Mouse (Mus musculus): ENCODE measurements around the gene Ptms. TPM values are rescaled to one million over a fixed set of nuclear protein-coding genes. Genes with fewer than 3 reads are reported as not detected.

The Ptms gene
- polyA plus RNA-seq, 1 experiment = 1,462 TPM

DNA sequence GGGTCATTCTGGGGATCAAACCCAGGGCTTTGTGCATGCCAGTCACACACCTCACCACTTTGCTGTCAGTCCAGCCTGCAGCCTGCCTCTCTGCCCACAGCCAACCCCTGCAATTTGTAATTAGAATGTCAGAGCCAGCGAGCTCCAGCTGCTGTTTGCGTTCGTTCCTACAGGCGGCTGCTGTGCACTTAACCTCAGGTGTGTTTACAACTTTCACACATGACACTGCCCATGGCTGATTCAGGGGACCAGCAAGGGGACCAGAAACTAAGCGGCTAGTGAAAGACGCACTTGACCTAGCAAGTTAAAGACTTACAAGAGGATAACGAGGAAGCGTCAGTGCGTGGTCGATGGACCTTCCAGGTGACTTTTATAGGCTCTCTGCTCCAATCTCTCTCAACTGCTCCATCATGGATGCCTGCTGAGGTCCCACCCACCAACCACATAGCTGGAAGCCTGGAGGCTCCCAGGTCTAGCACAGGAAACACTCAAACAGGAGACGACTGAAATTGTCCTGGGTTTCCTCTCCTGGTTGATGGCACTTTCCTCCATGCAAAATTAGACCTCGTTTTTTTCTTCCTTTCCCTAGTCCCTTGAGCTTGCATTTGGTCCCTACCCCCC lies 5.4 kb upstream of the Ptms start:
- H3K4me2 ChIP-seq (ENCODE audit: low read depth) = peak overlapping the region; percentile 32
- no peak overlapping the region for H3K4me3 ChIP-seq
- H3K27me3 ChIP-seq (ENCODE audit: control insufficient read depth, insufficient read depth, insufficient read length) = no peaks in the 10 kb centered on the region
- no peaks in the 10 kb centered on the region for H3K79me2 ChIP-seq (ENCODE audit: control insufficient read depth, insufficient read depth)
- TF ChIP-seq MAX (IDR thresholded peaks at IDR 0.05; ENCODE audit: low read depth) = no peak
- no peak for TF ChIP-seq TCF12 (IDR thresholded peaks at IDR 0.05; ENCODE audit: insufficient read depth, poor library complexity, severe bottlenecking)
- H3K36me3 ChIP-seq (ENCODE audit: control insufficient read depth, insufficient read depth) = no peaks in the 10 kb centered on the region
- H3ac ChIP-seq (ENCODE audit: control insufficient read depth, insufficient read length) = no peak overlapping the region

DNA sequence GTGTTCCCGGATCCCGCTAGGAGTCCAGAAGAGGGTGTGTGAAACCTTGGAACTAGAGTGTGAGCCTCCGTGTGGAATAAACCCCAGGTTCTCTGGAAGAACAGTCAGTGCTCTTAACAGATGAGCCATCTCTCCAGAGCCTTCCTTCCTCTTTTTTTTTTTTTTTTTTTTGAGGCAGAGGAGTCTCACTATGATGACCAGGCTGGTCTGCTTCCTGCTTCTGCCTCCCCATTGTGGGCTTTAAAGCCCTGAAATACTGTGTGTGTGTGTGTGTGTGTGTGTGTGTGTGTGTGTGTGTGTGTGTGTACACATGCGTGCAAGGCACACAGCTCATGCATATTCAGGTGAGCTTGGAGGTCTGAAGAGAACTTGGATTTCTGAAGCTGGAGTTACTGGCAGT lies 1.6 kb upstream of the Ptms start:
- no peak overlapping the region for H3K4me2 ChIP-seq (ENCODE audit: low read depth)
- H3K27me3 ChIP-seq (ENCODE audit: control insufficient read depth, insufficient read depth, insufficient read length) = no peaks in the 10 kb centered on the region
- H3K4me3 ChIP-seq = no peak overlapping the region
- TF ChIP-seq E2F4 (IDR thresholded peaks at IDR 0.05; ENCODE audit: insufficient read depth) (no peak), USF1 (IDR thresholded peaks at IDR 0.05; ENCODE audit: low read depth) (no peak)
- peaks cover 5% of the 10 kb centered on the region for H3K79me2 ChIP-seq (ENCODE audit: control insufficient read depth, insufficient read depth)
- no peak overlapping the region for H3ac ChIP-seq (ENCODE audit: control insufficient read depth, insufficient read length)
- no peaks in the 10 kb centered on the region for H3K36me3 ChIP-seq (ENCODE audit: control insufficient read depth, insufficient read depth)

DNA sequence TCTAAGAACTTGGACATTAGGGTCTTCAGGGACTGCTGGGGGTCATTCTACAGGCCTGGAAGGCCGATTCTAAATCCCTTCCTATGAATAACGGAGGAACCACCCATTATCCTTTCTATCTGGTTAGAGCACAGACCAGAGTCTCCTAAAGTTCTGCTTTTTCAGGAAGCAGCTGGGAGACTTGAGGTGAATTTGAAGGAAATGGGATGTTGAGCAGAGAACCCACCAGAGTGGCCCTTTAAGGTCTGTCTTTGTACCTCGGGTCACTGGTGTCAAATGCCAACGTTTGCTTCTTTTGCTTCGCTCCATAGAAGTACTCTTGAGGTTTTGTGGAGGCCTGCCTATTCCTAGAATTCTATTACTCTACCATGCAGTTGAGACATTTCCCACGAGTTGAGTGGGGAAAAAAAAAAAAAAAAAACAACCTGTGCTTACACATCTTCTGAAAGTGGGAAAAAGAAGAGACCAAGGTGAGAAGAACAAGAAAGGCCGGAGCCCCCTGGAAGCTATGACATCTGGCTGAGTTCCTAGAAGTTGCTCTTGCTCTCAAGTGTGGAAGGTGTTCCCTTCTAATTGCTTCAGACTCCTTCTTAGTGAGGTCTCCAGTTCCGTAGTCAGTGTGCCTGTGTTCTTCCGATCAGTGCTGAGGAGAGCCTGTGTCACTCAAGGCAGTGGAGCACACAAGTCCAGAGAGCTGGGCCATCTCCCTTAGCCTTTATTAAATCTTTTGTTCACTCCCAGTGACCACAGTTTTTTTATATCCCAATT lies 599 bp upstream of the Ptms start:
- Histone ChIP-seq H3K27me3 (ENCODE audit: control insufficient read depth, insufficient read depth, insufficient read length) (no peaks in the 10 kb centered on the region), H3K4me3 (no peak overlapping the region), H3K36me3 (ENCODE audit: control insufficient read depth, insufficient read depth) (no peaks in the 10 kb centered on the region), H3K79me2 (ENCODE audit: control insufficient read depth, insufficient read depth) (peaks cover 16% of the 10 kb centered on the region), H3K4me2 (ENCODE audit: low read depth) (peak overlapping the region; percentile 77), H3ac (ENCODE audit: control insufficient read depth, insufficient read length) (no peak overlapping the region)
- TF ChIP-seq POLR2AphosphoS2 (IDR thresholded peaks at IDR 0.05; ENCODE audit: insufficient read length, low read depth) = no peak
- TF ChIP-seq TCF12 (IDR thresholded peaks at IDR 0.05; ENCODE audit: insufficient read depth, poor library complexity, severe bottlenecking) = no peak
- TF ChIP-seq POLR2A (IDR thresholded peaks at IDR 0.05; ENCODE audit: insufficient read length, low read depth) = no peak
- TF ChIP-seq E2F4 (IDR thresholded peaks at IDR 0.05; ENCODE audit: insufficient read depth) = no peak
- no peak for TF ChIP-seq REST (IDR thresholded peaks at IDR 0.05; ENCODE audit: insufficient read depth, insufficient read length)
- no peak for TF ChIP-seq MAX (IDR thresholded peaks at IDR 0.05; ENCODE audit: low read depth)
- TF ChIP-seq TCF3 (IDR thresholded peaks at IDR 0.05; ENCODE audit: insufficient read length, low read depth) = no peak
- no peak for TF ChIP-seq SRF (IDR thresholded peaks at IDR 0.05; ENCODE audit: control insufficient read depth, insufficient read length, low read depth)
- TF ChIP-seq MYOG (IDR thresholded peaks at IDR 0.05; ENCODE audit: control insufficient read depth in 1 of 3, insufficient read depth in 1 of 3, insufficient read length in 2 of 3, low read depth in 2 of 3) = no peak
- TF ChIP-seq USF1 (IDR thresholded peaks at IDR 0.05; ENCODE audit: low read depth) = no peak
- TF ChIP-seq MYOD1 (IDR thresholded peaks at IDR 0.05; ENCODE audit: control insufficient read depth in 1 of 3, insufficient read length in 2 of 3, low read depth in 2 of 3) = no peak
- TF ChIP-seq CEBPB (IDR thresholded peaks at IDR 0.05; ENCODE audit: insufficient read depth, poor library complexity, severe bottlenecking) = no peak

DNA sequence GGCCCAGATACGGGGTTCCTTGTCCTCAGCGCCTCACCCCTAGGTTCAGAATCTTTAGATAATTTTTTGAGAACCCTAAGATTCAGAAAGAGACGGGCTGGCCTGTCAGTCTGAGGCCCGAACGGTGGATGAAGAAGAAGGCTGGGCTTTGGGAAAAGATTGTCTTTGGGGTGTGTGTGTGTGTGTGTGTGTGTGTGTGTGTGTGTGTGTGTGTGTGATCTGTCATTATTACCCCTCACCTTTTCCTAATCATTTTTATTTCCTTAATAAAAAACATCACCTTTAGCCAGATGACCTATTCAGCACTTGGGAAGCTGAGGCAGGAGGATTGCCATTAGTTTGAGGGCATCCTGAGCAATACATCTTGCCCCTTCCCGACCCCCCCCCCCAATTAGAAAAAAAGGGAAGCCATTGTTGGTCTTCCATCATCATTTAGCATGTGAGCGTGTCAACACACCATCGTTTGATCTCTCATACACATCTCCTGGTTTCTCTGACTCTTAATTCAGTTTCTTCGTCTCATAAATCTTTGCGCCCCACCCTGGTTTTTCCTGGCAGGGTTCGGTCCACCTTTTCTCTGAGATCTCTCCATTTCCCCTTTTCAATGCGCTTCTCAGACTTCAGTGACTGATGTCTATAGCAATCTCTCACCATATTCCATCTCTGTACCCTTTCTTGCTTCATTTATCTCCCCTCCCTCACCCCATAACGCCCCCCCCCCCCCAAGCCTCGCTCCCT lies 844 bp downstream of the Ptms start:
- peaks cover 19% of the 10 kb centered on the region for H3K79me2 ChIP-seq (ENCODE audit: control insufficient read depth, insufficient read depth)
- peak overlapping the region; percentile 91 for H3K4me3 ChIP-seq
- no peaks in the 10 kb centered on the region for H3K27me3 ChIP-seq (ENCODE audit: control insufficient read depth, insufficient read depth, insufficient read length)
- H3K36me3 ChIP-seq (ENCODE audit: control insufficient read depth, insufficient read depth) = peaks cover 6% of the 10 kb centered on the region
- H3ac ChIP-seq (ENCODE audit: control insufficient read depth, insufficient read length) = no peak overlapping the region
- no peak for TF ChIP-seq MYOD1 (IDR thresholded peaks at IDR 0.05; ENCODE audit: control insufficient read depth in 1 of 3, insufficient read length in 2 of 3, low read depth in 2 of 3)
- no peak for TF ChIP-seq E2F4 (IDR thresholded peaks at IDR 0.05; ENCODE audit: insufficient read depth)
- TF ChIP-seq SRF (IDR thresholded peaks at IDR 0.05; ENCODE audit: control insufficient read depth, insufficient read length, low read depth) = no peak
- no peak for TF ChIP-seq MAX (IDR thresholded peaks at IDR 0.05; ENCODE audit: low read depth)
- no peak for TF ChIP-seq USF1 (IDR thresholded peaks at IDR 0.05; ENCODE audit: low read depth)
- no peak for TF ChIP-seq POLR2AphosphoS2 (IDR thresholded peaks at IDR 0.05; ENCODE audit: insufficient read length, low read depth)
- no peak for TF ChIP-seq MYOG (IDR thresholded peaks at IDR 0.05; ENCODE audit: control insufficient read depth in 1 of 3, insufficient read depth in 1 of 3, insufficient read length in 2 of 3, low read depth in 2 of 3)
- peak overlapping the region; percentile 77 for H3K4me2 ChIP-seq (ENCODE audit: low read depth)

DNA sequence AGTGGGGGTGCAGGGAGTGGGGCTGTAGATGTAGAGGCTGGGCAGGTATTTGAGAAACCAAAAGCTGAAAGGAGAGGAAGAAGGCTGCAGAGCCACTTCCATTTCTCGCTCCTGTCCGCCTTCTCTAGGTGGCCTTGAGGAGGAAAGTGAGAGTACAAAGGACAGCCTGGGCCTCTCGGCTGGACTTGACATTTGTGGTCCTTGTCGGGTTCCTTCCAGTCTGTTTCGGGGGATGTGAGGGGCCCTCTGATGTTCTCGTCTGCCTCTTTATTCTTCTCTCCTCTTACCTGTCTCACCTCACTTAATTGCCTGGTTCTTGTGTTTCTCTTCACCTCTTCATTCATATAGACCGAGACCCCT lies 1.6 kb downstream of the Ptms start:
- H3K4me3 ChIP-seq = peak overlapping the region; percentile 91
- peaks cover 6% of the 10 kb centered on the region for H3K36me3 ChIP-seq (ENCODE audit: control insufficient read depth, insufficient read depth)
- H3K4me2 ChIP-seq (ENCODE audit: low read depth) = peak overlapping the region; percentile 77
- peaks cover 19% of the 10 kb centered on the region for H3K79me2 ChIP-seq (ENCODE audit: control insufficient read depth, insufficient read depth)
- H3K27me3 ChIP-seq (ENCODE audit: control insufficient read depth, insufficient read depth, insufficient read length) = no peaks in the 10 kb centered on the region
- H3ac ChIP-seq (ENCODE audit: control insufficient read depth, insufficient read length) = peak overlapping the region; percentile 78
- TF ChIP-seq TCF3 (IDR thresholded peaks at IDR 0.05; ENCODE audit: insufficient read length, low read depth) (no peak), MYOG (IDR thresholded peaks at IDR 0.05; ENCODE audit: control insufficient read depth in 1 of 3, insufficient read depth in 1 of 3, insufficient read length in 2 of 3, low read depth in 2 of 3) (no peak), MYOD1 (IDR thresholded peaks at IDR 0.05; ENCODE audit: control insufficient read depth in 1 of 3, insufficient read length in 2 of 3, low read depth in 2 of 3) (no peak), CEBPB (IDR thresholded peaks at IDR 0.05; ENCODE audit: insufficient read depth, poor library complexity, severe bottlenecking) (no peak), USF1 (IDR thresholded peaks at IDR 0.05; ENCODE audit: low read depth) (no peak), E2F4 (IDR thresholded peaks at IDR 0.05; ENCODE audit: insufficient read depth) (no peak), TCF12 (IDR thresholded peaks at IDR 0.05; ENCODE audit: insufficient read depth, poor library complexity, severe bottlenecking) (no peak), POLR2A (IDR thresholded peaks at IDR 0.05; ENCODE audit: insufficient read length, low read depth) (no peak), MAX (IDR thresholded peaks at IDR 0.05; ENCODE audit: low read depth) (no peak), SRF (IDR thresholded peaks at IDR 0.05; ENCODE audit: control insufficient read depth, insufficient read length, low read depth) (no peak), POLR2AphosphoS2 (IDR thresholded peaks at IDR 0.05; ENCODE audit: insufficient read length, low read depth) (no peak), REST (IDR thresholded peaks at IDR 0.05; ENCODE audit: insufficient read depth, insufficient read length) (no peak)
